Mouse (Mus musculus): Measurements from ENCODE around the gene Mtus2.

GRCm38 (mm10) chr5:148282631-148283030 is 325.5 kb downstream of the Mtus2 start:
- TF ChIP-seq EP300 (IDR thresholded peaks at IDR 0.05; ENCODE audit: low read depth) (no peak), CTCF (IDR thresholded peaks at IDR 0.05; ENCODE audit: low read depth) (no peak)

Measured in liver, postnatal 0 days (tissue).